Mouse (Mus musculus): ENCODE data around the gene Syt14. TPM values are rescaled to one million over a fixed set of nuclear protein-coding genes. Genes with fewer than 3 reads are reported as not detected.

Syt14 gene
- polyA plus RNA-seq, 1 experiment from 2014 or later = 10.9 TPM

DNA sequence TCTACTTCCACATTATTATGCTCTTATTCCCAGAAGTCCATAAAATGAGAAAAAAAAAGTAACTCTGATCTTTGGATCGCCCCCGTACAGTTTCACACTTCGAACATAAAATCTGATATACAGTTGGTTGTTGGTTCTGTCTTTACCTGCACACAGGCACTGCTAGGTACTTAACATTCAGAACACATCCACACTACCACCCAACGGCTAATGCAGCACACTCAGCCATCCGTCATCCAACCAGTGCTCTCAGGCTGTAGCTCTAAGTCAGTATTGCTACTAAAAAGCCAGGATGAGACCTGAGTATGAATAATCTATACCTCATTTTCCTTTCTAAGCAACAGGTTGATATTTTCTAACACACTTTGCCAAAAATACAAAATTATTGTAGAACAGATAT, 73.3 kb downstream of the Syt14 start:
- 76% methylated on average over 5 of the region's 5 CpGs for WGBS
- Histone ChIP-seq H3K9me3 (ENCODE audit: control insufficient read depth, low read length) (no peaks in the 10 kb centered on the region), H3K4me2 (ENCODE audit: low read length) (no peak overlapping the region), H3K27ac (replicated peaks; ENCODE audit: low read depth, low read length) (no peak overlapping the region), H3K4me3 (replicated peaks; ENCODE audit: low read depth, low read length) (no peak overlapping the region), H3K36me3 (ENCODE audit: control insufficient read depth, insufficient read depth, low read length) (no peaks in the 10 kb centered on the region), H3K4me1 (ENCODE audit: control insufficient read depth, insufficient read depth, low read length) (no peaks in the 10 kb centered on the region), H3K9ac (replicated peaks; ENCODE audit: low read length) (no peak overlapping the region), H3K27me3 (ENCODE audit: control insufficient read depth, insufficient read depth, low read length) (no peaks in the 10 kb centered on the region)
- DNase-seq = peak; percentile 60
- ATAC-seq (ENCODE audit: low FRiP score, low TSS enrichment) = no peak

DNA sequence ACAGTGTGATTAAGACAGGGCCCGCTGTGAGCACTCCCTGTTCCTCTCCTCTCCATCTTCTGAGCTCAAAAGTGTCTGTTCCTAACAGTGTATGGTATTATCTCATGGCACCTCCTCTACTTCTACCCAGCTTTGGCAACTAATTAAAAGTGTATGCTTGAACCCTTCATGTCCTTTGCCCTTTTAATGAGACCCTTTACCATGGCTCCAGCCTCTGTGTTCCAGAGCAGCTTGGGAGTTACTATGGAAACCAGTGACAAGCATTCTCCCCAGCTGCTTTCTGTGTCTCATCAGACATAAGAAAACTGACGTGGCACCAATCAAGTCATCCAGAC, 87.8 kb downstream of the Syt14 start:
- Histone ChIP-seq H3K36me3 (ENCODE audit: control insufficient read depth, insufficient read depth, low read length) (no peaks in the 10 kb centered on the region), H3K27me3 (ENCODE audit: control insufficient read depth, insufficient read depth, low read length) (no peaks in the 10 kb centered on the region), H3K9me3 (ENCODE audit: control insufficient read depth, low read length) (no peaks in the 10 kb centered on the region), H3K9ac (replicated peaks; ENCODE audit: low read length) (no peak overlapping the region), H3K4me1 (ENCODE audit: control insufficient read depth, insufficient read depth, low read length) (peaks cover 6% of the 10 kb centered on the region), H3K4me3 (replicated peaks; ENCODE audit: low read depth, low read length) (no peak overlapping the region), H3K27ac (replicated peaks; ENCODE audit: low read depth, low read length) (peak overlapping the region; percentile 70), H3K4me2 (ENCODE audit: low read length) (no peak overlapping the region)
- no peak for ATAC-seq (ENCODE audit: low FRiP score, low TSS enrichment)
- peak; percentile 71 for DNase-seq
- WGBS = 18% methylated on average over 2 of the region's 2 CpGs

GRCm38 (mm10) chr1:192947170-192947838, 88.3 kb downstream of the Syt14 start:
- Histone ChIP-seq H3K27ac (replicated peaks; ENCODE audit: low read depth, low read length) (peak overlapping the region; percentile 70), H3K27me3 (ENCODE audit: control insufficient read depth, insufficient read depth, low read length) (no peaks in the 10 kb centered on the region), H3K4me1 (ENCODE audit: control insufficient read depth, insufficient read depth, low read length) (peaks cover 6% of the 10 kb centered on the region), H3K9me3 (ENCODE audit: control insufficient read depth, low read length) (no peaks in the 10 kb centered on the region), H3K9ac (replicated peaks; ENCODE audit: low read length) (no peak overlapping the region), H3K4me2 (ENCODE audit: low read length) (no peak overlapping the region), H3K36me3 (ENCODE audit: control insufficient read depth, insufficient read depth, low read length) (no peaks in the 10 kb centered on the region), H3K4me3 (replicated peaks; ENCODE audit: low read depth, low read length) (no peak overlapping the region)
- ATAC-seq (ENCODE audit: low FRiP score, low TSS enrichment) (no peak), DNase-seq (peak; percentile 27)
- WGBS = 11% methylated on average over 1 of the region's 1 CpGs

DNA sequence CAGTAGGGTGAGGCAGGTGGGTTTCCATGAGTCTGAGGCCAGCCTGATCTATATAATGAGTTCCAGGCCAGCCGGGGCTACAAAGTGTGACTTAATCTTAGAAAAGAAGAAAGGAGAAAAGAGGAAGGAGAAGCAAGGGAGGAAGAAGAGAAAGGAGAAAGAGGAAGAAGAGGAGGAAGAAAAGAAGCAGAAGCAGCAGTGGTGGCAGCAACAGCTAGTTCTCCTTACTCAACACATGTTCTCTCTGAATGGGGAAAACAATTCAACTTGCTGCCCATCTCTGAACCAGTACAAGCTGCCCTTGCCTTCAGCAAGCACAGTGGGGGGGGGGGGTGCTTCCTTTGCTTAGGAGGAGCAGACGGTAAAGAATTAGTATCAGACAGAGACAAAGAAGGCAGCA, 96.5 kb downstream of the Syt14 start:
- Histone ChIP-seq H3K9me3 (ENCODE audit: control insufficient read depth, low read length) (no peaks in the 10 kb centered on the region), H3K4me2 (ENCODE audit: low read length) (no peak overlapping the region), H3K27ac (replicated peaks; ENCODE audit: low read depth, low read length) (no peak overlapping the region), H3K27me3 (ENCODE audit: control insufficient read depth, insufficient read depth, low read length) (no peaks in the 10 kb centered on the region), H3K4me3 (replicated peaks; ENCODE audit: low read depth, low read length) (no peak overlapping the region), H3K9ac (replicated peaks; ENCODE audit: low read length) (no peak overlapping the region), H3K36me3 (ENCODE audit: control insufficient read depth, insufficient read depth, low read length) (no peaks in the 10 kb centered on the region), H3K4me1 (ENCODE audit: control insufficient read depth, insufficient read depth, low read length) (no peaks in the 10 kb centered on the region)
- no peak for ATAC-seq (ENCODE audit: low FRiP score, low TSS enrichment)
- DNase-seq = no peak
- 57% methylated on average over 2 of the region's 2 CpGs for WGBS

DNA sequence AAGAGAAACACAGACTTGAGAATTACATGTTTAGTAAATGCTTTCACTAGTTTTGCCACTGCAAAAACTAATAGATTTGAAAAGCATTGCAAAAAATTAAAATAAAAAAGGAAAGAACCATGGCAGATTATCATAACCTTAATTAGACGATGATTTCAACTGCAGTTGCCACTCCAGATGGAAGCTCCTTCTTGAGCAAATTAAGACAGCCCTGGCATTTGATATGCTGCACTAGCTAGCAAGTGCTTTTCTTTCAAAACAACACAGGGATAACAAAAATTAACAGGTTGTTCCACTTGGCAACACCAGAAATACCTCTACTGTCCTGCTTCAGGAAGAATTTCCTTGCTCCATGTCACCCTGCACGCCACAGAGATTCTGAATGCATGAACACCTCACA, 97.6 kb downstream of the Syt14 start:
- no peaks in the 10 kb centered on the region for H3K27me3 ChIP-seq (ENCODE audit: control insufficient read depth, insufficient read depth, low read length)
- 84% methylated on average over 2 of the region's 2 CpGs for WGBS
- H3K9me3 ChIP-seq (ENCODE audit: control insufficient read depth, low read length) = no peaks in the 10 kb centered on the region
- no peak overlapping the region for H3K27ac ChIP-seq (replicated peaks; ENCODE audit: low read depth, low read length)
- peaks cover under 1% of the 10 kb centered on the region; the same call in 1 of the 2 replicates for H3K36me3 ChIP-seq (ENCODE audit: control insufficient read depth, insufficient read depth, low read length)
- H3K4me2 ChIP-seq (ENCODE audit: low read length) = no peak overlapping the region
- DNase-seq (no peak), ATAC-seq (ENCODE audit: low FRiP score, low TSS enrichment) (no peak)
- H3K9ac ChIP-seq (replicated peaks; ENCODE audit: low read length) = no peak overlapping the region
- no peak overlapping the region for H3K4me3 ChIP-seq (replicated peaks; ENCODE audit: low read depth, low read length)
- no peaks in the 10 kb centered on the region for H3K4me1 ChIP-seq (ENCODE audit: control insufficient read depth, insufficient read depth, low read length)

DNA sequence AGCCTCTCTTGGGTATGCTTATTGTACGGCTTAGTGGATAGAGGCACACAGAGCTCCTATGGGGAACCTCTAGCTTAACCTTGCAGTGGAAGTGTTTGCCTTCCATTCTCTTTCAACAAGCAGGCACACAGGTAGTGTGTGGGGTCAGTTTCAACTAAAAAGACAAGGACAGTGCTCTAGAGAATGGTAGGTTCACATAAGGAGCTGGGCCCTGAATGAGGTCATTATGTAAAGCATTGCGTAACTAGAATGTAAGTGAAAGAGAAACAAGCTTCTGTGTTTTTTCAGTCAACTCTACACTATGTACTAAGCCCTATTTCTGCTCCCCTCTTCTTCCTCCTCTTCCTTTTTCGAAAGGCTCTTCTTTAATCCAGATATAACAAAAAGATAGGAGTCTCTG, 103.8 kb downstream of the Syt14 start:
- Histone ChIP-seq H3K4me1 (ENCODE audit: control insufficient read depth, insufficient read depth, low read length) (no peaks in the 10 kb centered on the region), H3K4me3 (replicated peaks; ENCODE audit: low read depth, low read length) (no peak overlapping the region), H3K9ac (replicated peaks; ENCODE audit: low read length) (no peak overlapping the region), H3K27me3 (ENCODE audit: control insufficient read depth, insufficient read depth, low read length) (no peaks in the 10 kb centered on the region), H3K9me3 (ENCODE audit: control insufficient read depth, low read length) (no peaks in the 10 kb centered on the region), H3K4me2 (ENCODE audit: low read length) (no peak overlapping the region), H3K27ac (replicated peaks; ENCODE audit: low read depth, low read length) (no peak overlapping the region), H3K36me3 (ENCODE audit: control insufficient read depth, insufficient read depth, low read length) (peaks cover 22% of the 10 kb centered on the region; the same call in 1 of the 2 replicates)
- no peak for ATAC-seq (ENCODE audit: low FRiP score, low TSS enrichment)
- DNase-seq = no peak
- 90% methylated on average over 3 of the region's 3 CpGs for WGBS

DNA sequence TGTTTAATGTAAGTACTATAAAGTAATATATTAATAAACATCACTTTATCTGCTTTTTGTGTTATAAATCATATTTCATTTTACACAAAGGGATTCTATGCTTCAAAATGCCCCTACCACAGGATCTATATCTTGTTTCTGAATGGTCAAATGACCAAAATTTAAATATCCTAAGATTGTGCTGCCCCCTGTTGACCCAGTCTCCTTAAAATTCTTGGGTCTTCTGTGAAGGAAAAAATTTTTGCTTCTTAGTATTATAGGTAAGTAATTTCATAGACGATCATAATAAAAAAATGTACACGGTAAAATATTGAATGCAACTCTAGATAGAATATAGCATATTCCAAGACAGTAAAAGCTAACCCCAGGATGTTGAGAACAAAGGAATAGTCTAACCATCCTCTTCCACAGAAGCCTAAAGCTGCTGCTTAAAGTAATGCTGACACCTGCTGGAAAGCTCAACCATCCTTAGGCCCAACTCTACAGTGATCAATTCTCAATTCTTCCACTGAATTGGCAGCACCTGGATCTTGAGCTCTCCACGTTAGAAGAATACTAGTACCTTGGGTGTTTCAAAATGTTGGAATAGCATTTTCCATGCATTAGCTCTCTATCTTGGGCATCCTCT, 123.4 kb downstream of the Syt14 start:
- DNase-seq (peak; percentile 75), ATAC-seq (ENCODE audit: low FRiP score, low TSS enrichment) (no peak; the same call in 1 of the 2 replicates)
- 71% methylated on average over 3 of the region's 3 CpGs for WGBS
- Histone ChIP-seq H3K9me3 (ENCODE audit: control insufficient read depth, low read length) (0 out of 2 replicates have a peak, but pooled peaks cover 2% of the 10 kb centered on the region), H3K36me3 (ENCODE audit: control insufficient read depth, insufficient read depth, low read length) (peaks cover 11% of the 10 kb centered on the region; the same call in 1 of the 2 replicates), H3K4me1 (ENCODE audit: control insufficient read depth, insufficient read depth, low read length) (no peaks in the 10 kb centered on the region), H3K4me2 (ENCODE audit: low read length) (no peak overlapping the region), H3K4me3 (replicated peaks; ENCODE audit: low read depth, low read length) (no peak overlapping the region), H3K27ac (replicated peaks; ENCODE audit: low read depth, low read length) (no peak overlapping the region), H3K27me3 (ENCODE audit: control insufficient read depth, insufficient read depth, low read length) (no peaks in the 10 kb centered on the region), H3K9ac (replicated peaks; ENCODE audit: low read length) (no peak overlapping the region)

DNA sequence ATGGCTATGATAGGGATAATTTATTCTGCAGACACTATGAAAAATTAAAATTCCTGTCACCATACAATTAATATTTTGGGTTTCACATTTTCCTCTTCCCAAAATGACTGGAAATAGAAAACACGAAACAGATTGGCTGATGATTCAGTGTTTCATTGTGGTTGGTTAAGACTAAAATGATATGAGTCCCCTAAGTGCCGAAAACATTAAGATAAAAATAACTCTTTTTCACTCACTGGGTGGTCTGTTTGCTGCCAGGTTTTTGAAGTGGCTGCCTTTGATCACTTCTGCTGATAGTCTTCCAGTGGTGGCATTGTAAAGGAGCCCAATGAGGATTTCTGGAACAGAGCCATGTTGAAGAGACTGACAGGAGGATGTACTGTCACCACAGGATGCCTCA, 134.1 kb downstream of the Syt14 start:
- Histone ChIP-seq H3K27me3 (ENCODE audit: control insufficient read depth, insufficient read depth, low read length) (no peaks in the 10 kb centered on the region), H3K4me1 (ENCODE audit: control insufficient read depth, insufficient read depth, low read length) (no peaks in the 10 kb centered on the region), H3K9ac (replicated peaks; ENCODE audit: low read length) (no peak overlapping the region), H3K9me3 (ENCODE audit: control insufficient read depth, low read length) (no peaks in the 10 kb centered on the region), H3K36me3 (ENCODE audit: control insufficient read depth, insufficient read depth, low read length) (0 out of 2 replicates have a peak, but pooled peaks cover 4% of the 10 kb centered on the region), H3K4me2 (ENCODE audit: low read length) (no peak overlapping the region), H3K4me3 (replicated peaks; ENCODE audit: low read depth, low read length) (no peak overlapping the region), H3K27ac (replicated peaks; ENCODE audit: low read depth, low read length) (no peak overlapping the region)
- no peak for ATAC-seq (ENCODE audit: low FRiP score, low TSS enrichment)
- WGBS = 78% methylated on average over 2 of the region's 2 CpGs
- DNase-seq = peak; percentile 9

GRCm38 (mm10) chr1:192900913-192901312, 134.7 kb downstream of the Syt14 start:
- H3K4me1 ChIP-seq (ENCODE audit: control insufficient read depth, insufficient read depth, low read length) = no peaks in the 10 kb centered on the region
- ATAC-seq (ENCODE audit: low FRiP score, low TSS enrichment) = no peak
- no peak overlapping the region for H3K27ac ChIP-seq (replicated peaks; ENCODE audit: low read depth, low read length)
- 0 out of 2 replicates have a peak, but pooled peaks cover 4% of the 10 kb centered on the region for H3K36me3 ChIP-seq (ENCODE audit: control insufficient read depth, insufficient read depth, low read length)
- H3K4me3 ChIP-seq (replicated peaks; ENCODE audit: low read depth, low read length) = no peak overlapping the region
- no peak for DNase-seq
- no peak overlapping the region for H3K4me2 ChIP-seq (ENCODE audit: low read length)
- H3K9ac ChIP-seq (replicated peaks; ENCODE audit: low read length) = no peak overlapping the region
- no peaks in the 10 kb centered on the region for H3K27me3 ChIP-seq (ENCODE audit: control insufficient read depth, insufficient read depth, low read length)
- H3K9me3 ChIP-seq (ENCODE audit: control insufficient read depth, low read length) = no peaks in the 10 kb centered on the region
- WGBS = 84% methylated on average over 3 of the region's 3 CpGs

Measured in midbrain, embryonic 14.5 days (tissue).